Mouse (Mus musculus) MEL (cell line): ENCODE data around the gene Rnf34.

Source experiments
- CHD1 ChIP-seq: IDR thresholded peaks from 2 replicates; pipeline ENCODE4 v1.6.1; 2012; ENCODE audit warnings: low read depth, mild to moderate bottlenecking, inconsistent platforms, low read length, improper control_type of control experiment
- CTCF ChIP-seq, 3 experiments: IDR thresholded peaks in 2 of 3; conservative IDR thresholded peaks in 1 of 3; 2 replicates each; pipeline ENCODE4 v1.5.1; 2011 to 2012; ENCODE audit warnings: low read length in 3 of 3, low read depth in 2 of 3, mild to moderate bottlenecking in 2 of 3, improper control_type of control experiment in 1 of 3, inconsistent platforms in 1 of 3, mixed read lengths in 1 of 3, moderate library complexity in 1 of 3; ENCODE audit not compliant: control insufficient read depth in 1 of 3, insufficient read depth in 1 of 3, poor library complexity in 1 of 3, severe bottlenecking in 1 of 3
- EP300 ChIP-seq, 2 experiments: IDR thresholded peaks; 2 replicates each; pipeline ENCODE4 v1.6.1; 2011; ENCODE audit warnings: improper control_type of control experiment in 2 of 2, low read length in 2 of 2, low read depth in 1 of 2, mild to moderate bottlenecking in 1 of 2
- GABPA ChIP-seq: IDR thresholded peaks from 2 replicates; pipeline ENCODE4 v1.6.1; 2012; ENCODE audit warnings: low read depth, mild to moderate bottlenecking, inconsistent platforms, low read length, improper control_type of control experiment, moderate library complexity
- POLR2A ChIP-seq, 2 experiments: IDR thresholded peaks; 2 replicates each; pipeline ENCODE4 v1.6.1; 2011 to 2012; ENCODE audit warnings: low read length in 2 of 2, mild to moderate bottlenecking in 2 of 2, control low read depth in 1 of 2, improper control_type of control experiment in 1 of 2, low read depth in 1 of 2, moderate library complexity in 1 of 2; ENCODE audit not compliant: control insufficient read depth in 1 of 2, insufficient read depth in 1 of 2, poor library complexity in 1 of 2
- POLR2AphosphoS5 ChIP-seq: IDR thresholded peaks from 2 replicates; pipeline ENCODE4 v1.6.1; 2012; ENCODE audit warnings: low read depth, borderline replicate concordance, mild to moderate bottlenecking, inconsistent platforms, low read length, moderate library complexity, mixed read lengths
- SMC3 ChIP-seq: IDR thresholded peaks from 2 replicates; pipeline ENCODE4 v1.6.1; 2011; ENCODE audit warnings: low read depth, low read length, improper control_type of control experiment
- TAL1 ChIP-seq: IDR thresholded peaks from 2 replicates; pipeline ENCODE4 v1.6.1; 2012; ENCODE audit warnings: mild to moderate bottlenecking, inconsistent platforms, low read length, moderate library complexity, mixed read lengths
- UBTF ChIP-seq: IDR thresholded peaks from 2 replicates; pipeline ENCODE4 v1.6.1; 2012; ENCODE audit warnings: low read depth, mild to moderate bottlenecking, inconsistent platforms, low read length, improper control_type of control experiment, moderate library complexity, borderline replicate concordance; ENCODE audit not compliant: insufficient read depth
- USF1 ChIP-seq: IDR thresholded peaks from 2 replicates; pipeline ENCODE4 v1.6.1; 2014; ENCODE audit warnings: low read depth, mild to moderate bottlenecking, inconsistent platforms, low read length, improper control_type of control experiment, moderate library complexity
- ZKSCAN1 ChIP-seq: IDR thresholded peaks from 2 replicates; pipeline ENCODE4 v1.6.1; 2012; ENCODE audit warnings: low read depth, mild to moderate bottlenecking, inconsistent platforms, low read length, improper control_type of control experiment, moderate library complexity

DNA sequence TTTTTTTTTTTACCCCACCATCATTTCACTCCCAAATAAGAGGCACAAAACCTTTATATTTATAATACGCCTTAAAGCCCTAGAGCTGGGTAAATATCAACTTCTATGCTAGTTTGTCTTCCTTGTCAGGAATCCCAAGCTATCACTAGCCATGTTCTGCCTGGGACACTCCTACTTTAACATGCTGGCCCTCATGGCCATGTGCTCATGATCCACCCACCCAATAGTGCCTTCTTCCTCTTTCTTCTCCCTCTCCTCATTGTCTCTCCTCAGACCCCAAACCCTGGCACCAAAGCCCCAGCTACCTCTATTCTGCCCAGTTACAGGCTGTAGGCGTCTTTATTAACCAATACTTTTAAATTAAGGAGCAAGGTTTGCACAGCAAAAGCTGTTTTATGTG lies 8.7 kb upstream of the Rnf34 start:
- no peak for TF ChIP-seq TAL1
- TF ChIP-seq POLR2A (IDR thresholded peaks at IDR 0.05; ENCODE audit: control insufficient read depth in 1 of 2, insufficient read depth in 1 of 2, low read depth in 1 of 2, low read length in 2 of 2, poor library complexity in 1 of 2) = no peak
- no peak for TF ChIP-seq CTCF (IDR thresholded peaks at IDR 0.05 in 2 of 3, conservative IDR thresholded peaks at IDR 0.05 in 1 of 3; ENCODE audit: control insufficient read depth in 1 of 3, insufficient read depth in 1 of 3, low read depth in 2 of 3, low read length in 3 of 3, poor library complexity in 1 of 3, severe bottlenecking in 1 of 3)
- no peak for TF ChIP-seq EP300 (IDR thresholded peaks at IDR 0.05; ENCODE audit: low read depth in 1 of 2, low read length in 2 of 2)
- TF ChIP-seq POLR2AphosphoS5 = no peak
- no peak for TF ChIP-seq GABPA
- no peak for TF ChIP-seq UBTF
- no peak for TF ChIP-seq ZKSCAN1
- no peak for TF ChIP-seq USF1
- TF ChIP-seq SMC3 = no peak
- TF ChIP-seq CHD1 = no peak
